33 mouse cellular contexts compared by ENCODE assay signal in genomic region chr5:119326895-119327294, GRCm38 (mm10).
"Had no signal": no experiment of that assay in that cellular context is flagged by ENCODE, and none has a peak within 500 bp of the region (broad histone marks: within the 10 kb centered on the region; RNA-seq: fewer than 3 reads in every experiment).

No protein-coding gene starts in this region.

- H3K4me1 ChIP-seq: hindbrain, embryonic 15.5 days; intestine, embryonic 15.5 days; kidney, embryonic 15.5 days had no signal

- H3K4me2 ChIP-seq: heart, embryonic 13.5 days; heart, embryonic 15.5 days; hindbrain, embryonic 12.5 days; hindbrain, embryonic 13.5 days; hindbrain, embryonic 14.5 days; hindbrain, embryonic 15.5 days; intestine, embryonic 15.5 days; kidney, embryonic 15.5 days had no signal

- DNase-seq: heart, postnatal 10 days; heart, postnatal 14 days; heart, postnatal 36 days; heart, postnatal 4 days; kidney, adult 11 months; kidney, adult 18-20 months; kidney, adult 2 months; kidney, adult 8-10 months; kidney, adult 9 months; kidney, postnatal 10 days; kidney, postnatal 14 days; kidney, postnatal 25 days; kidney, postnatal 36 days; kidney, postnatal 4 days; layer of hippocampus, adult 9-11 months; layer of hippocampus, postnatal 36 days had no signal

- H3K36me3 ChIP-seq: heart, embryonic 13.5 days; heart, embryonic 15.5 days; hindbrain, embryonic 10.5 days; hindbrain, embryonic 12.5 days; hindbrain, embryonic 13.5 days; hindbrain, embryonic 15.5 days; intestine, embryonic 15.5 days; kidney, embryonic 15.5 days had no signal

- H3K4me3 ChIP-seq: heart, embryonic 13.5 days; heart, embryonic 15.5 days; hindbrain, embryonic 10.5 days; hindbrain, embryonic 12.5 days; hindbrain, embryonic 13.5 days; hindbrain, embryonic 15.5 days; intestine, embryonic 15.5 days; kidney, embryonic 15.5 days; layer of hippocampus, adult 2 months; left cerebral cortex, adult 2 months had no signal

- ATAC-seq: hindbrain, embryonic 16.5 days; hindbrain, postnatal 0 days; inflammation-experienced regulatory T-cells, adult 6 months; intestine, embryonic 15.5 days; intestine, embryonic 16.5 days; intestine, postnatal 0 days had no signal

- H3K9ac ChIP-seq: heart, embryonic 13.5 days; heart, embryonic 15.5 days; hindbrain, embryonic 12.5 days; hindbrain, embryonic 13.5 days; hindbrain, embryonic 14.5 days; hindbrain, embryonic 15.5 days; intestine, embryonic 15.5 days; kidney, embryonic 15.5 days had no signal

- H3K9me3 ChIP-seq: heart, embryonic 13.5 days; heart, embryonic 15.5 days; hindbrain, embryonic 10.5 days; hindbrain, embryonic 12.5 days; hindbrain, embryonic 13.5 days; hindbrain, embryonic 15.5 days; intestine, embryonic 15.5 days; kidney, embryonic 15.5 days had no signal

- H3K27ac ChIP-seq: heart, embryonic 13.5 days; heart, embryonic 15.5 days; hindbrain, embryonic 10.5 days; hindbrain, embryonic 12.5 days; hindbrain, embryonic 13.5 days; hindbrain, embryonic 14.5 days; hindbrain, embryonic 15.5 days; hindbrain, postnatal 0 days; intestine, embryonic 15.5 days; kidney, embryonic 15.5 days; kidney, postnatal 0 days; layer of hippocampus, adult 2 months; left cerebral cortex, adult 2 months had no signal

- H3K27me3 ChIP-seq: hindbrain, embryonic 13.5 days; hindbrain, embryonic 15.5 days; intestine, embryonic 15.5 days; kidney, embryonic 15.5 days had no signal
